Mouse (Mus musculus): ENCODE measurements around the gene Arid3a. TPM values are rescaled to one million over a fixed set of nuclear protein-coding genes. Genes with fewer than 3 reads are reported as not detected.

The Arid3a gene
- polyA plus RNA-seq, 1 experiment, result 15.0 TPM

DNA sequence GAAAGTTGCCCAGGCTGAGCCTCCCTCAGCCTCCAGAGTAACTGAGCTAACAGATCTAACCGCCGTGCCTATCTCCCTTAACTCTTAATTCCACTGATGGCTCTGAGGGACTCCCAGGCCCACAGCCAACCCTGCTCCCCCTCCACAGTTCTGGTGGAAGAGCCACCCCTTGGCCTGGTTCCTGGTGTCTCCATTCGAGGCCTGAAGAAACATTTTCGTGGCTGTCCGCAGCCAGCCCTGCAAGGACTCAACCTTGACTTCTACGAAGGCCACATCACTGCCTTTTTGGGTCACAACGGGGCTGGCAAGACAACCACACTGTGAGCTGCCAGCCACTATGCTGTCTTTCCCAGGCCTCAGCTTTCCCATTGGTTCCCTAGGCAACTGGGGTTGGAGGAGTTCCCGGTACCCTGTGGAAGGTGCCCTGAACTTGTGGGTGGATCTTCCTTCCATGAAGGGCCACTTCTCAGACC, 77.4 kb downstream of the Arid3a start:
- no peak overlapping the region for H3K27ac ChIP-seq (ENCODE audit: insufficient read depth, low read length)
- DNase-seq (ENCODE audit: low read depth in 1 of 2, low spot score in 2 of 2), result no peak
- H3K36me3 ChIP-seq (ENCODE audit: control insufficient read depth, insufficient read depth, low read length), result peaks cover 29% of the 10 kb centered on the region
- H3K4me1 ChIP-seq (ENCODE audit: control insufficient read depth, insufficient read depth, insufficient read length), result no peaks in the 10 kb centered on the region
- no peaks in the 10 kb centered on the region for H3K27me3 ChIP-seq (ENCODE audit: control insufficient read depth, insufficient read depth, low read length)
- WGBS, result 85% methylated on average over 8 of the region's 8 CpGs
- H3K4me3 ChIP-seq (ENCODE audit: extremely low read depth, insufficient read depth, insufficient read length), result no peak overlapping the region
- TF ChIP-seq CTCF (IDR thresholded peaks at IDR 0.05; ENCODE audit: extremely low read depth, insufficient read depth, insufficient read length, insufficient replicate concordance), result no peak
- TF ChIP-seq POLR2A (IDR thresholded peaks at IDR 0.05; ENCODE audit: low read depth, low read length), result no peak

Other genes with a start within 250 kb of the Arid3a start
- 119 and 143 TPM in 2 replicates for gene Cdc34, start 244.8 kb upstream of the Arid3a start, polyA plus RNA-seq (2012; rRNA removed)
- 1.7 and 1.8 TPM in 2 replicates for gene Gzmm, start 238.0 kb upstream of the Arid3a start, polyA plus RNA-seq (2012; rRNA removed)
- 208 and 255 TPM in 2 replicates for gene Bsg, start 222.6 kb upstream of the Arid3a start, polyA plus RNA-seq (2012; rRNA removed)
- 0.77 and 1.5 TPM in 2 replicates for gene Hcn2, start 210.4 kb upstream of the Arid3a start, polyA plus RNA-seq (2012; rRNA removed)
- 60.5 and 62.5 TPM in 2 replicates for gene Polrmt, start 180.5 kb upstream of the Arid3a start, polyA plus RNA-seq (2012; rRNA removed)
- not detected in 2 replicates for gene Fgf22, start 172.0 kb upstream of the Arid3a start, polyA plus RNA-seq (2012; rRNA removed)
- 122 and 217 TPM in 2 replicates for gene Rnf126, start 160.1 kb upstream of the Arid3a start, polyA plus RNA-seq (2012; rRNA removed)
- gene Fstl3, start 149.8 kb upstream of the Arid3a start, polyA plus RNA-seq (2012; rRNA removed), result 5.8 and 10.9 TPM in 2 replicates
- 1.4 and 1.6 TPM in 2 replicates for gene Prss57, start 136.1 kb upstream of the Arid3a start, polyA plus RNA-seq (2012; rRNA removed)
- 9.2 and 14.6 TPM in 2 replicates for gene Palm, start 133.5 kb upstream of the Arid3a start, polyA plus RNA-seq (2012; rRNA removed)
- gene Misp, start 106.1 kb upstream of the Arid3a start, polyA plus RNA-seq (2012; rRNA removed), result 0.07 and 0.18 TPM in 2 replicates
- 251 and 315 TPM in 2 replicates for gene Ptbp1, start 72.6 kb upstream of the Arid3a start, polyA plus RNA-seq (2012; rRNA removed)
- 25.6 and 39.2 TPM in 2 replicates for gene Prtn3, start 52.6 kb upstream of the Arid3a start, polyA plus RNA-seq (2012; rRNA removed)
- 3.6 and 4.0 TPM in 2 replicates for gene Plppr3, start 52.4 kb upstream of the Arid3a start, polyA plus RNA-seq (2012; rRNA removed)
- 33.0 and 61.9 TPM in 2 replicates for gene Elane, start 40.8 kb upstream of the Arid3a start, polyA plus RNA-seq (2012; rRNA removed)
- 71.5 and 138 TPM in 2 replicates for gene Cfd, start 36.2 kb upstream of the Arid3a start, polyA plus RNA-seq (2012; rRNA removed)
- gene Med16, start 18.1 kb upstream of the Arid3a start, polyA plus RNA-seq (2012; rRNA removed), result 46.4 and 73.7 TPM in 2 replicates
- not detected in 2 replicates for gene Gm26602, start 16.2 kb upstream of the Arid3a start, polyA plus RNA-seq (2012; rRNA removed)
- gene Kiss1r, start 10.1 kb upstream of the Arid3a start, polyA plus RNA-seq (2012; rRNA removed), result 5.3 and 6.3 TPM in 2 replicates
- gene R3hdm4, start 5.8 kb upstream of the Arid3a start, polyA plus RNA-seq (2012; rRNA removed), result 117 and 150 TPM in 2 replicates
- 41.2 and 51.6 TPM in 2 replicates for gene Wdr18, start 33.1 kb downstream of the Arid3a start, polyA plus RNA-seq (2012; rRNA removed)
- gene Grin3b, start 43.7 kb downstream of the Arid3a start, polyA plus RNA-seq (2012; rRNA removed), result 0.12 and 0.16 TPM in 2 replicates
- 266 and 371 TPM in 2 replicates for gene Tmem259, start 57.3 kb downstream of the Arid3a start, polyA plus RNA-seq (2012; rRNA removed)
- 297 and 409 TPM in 2 replicates for gene Cnn2, start 61.5 kb downstream of the Arid3a start, polyA plus RNA-seq (2012; rRNA removed)
- gene Abca7, start 69.5 kb downstream of the Arid3a start, polyA plus RNA-seq (2012; rRNA removed), result 50.4 and 64.5 TPM in 2 replicates
- gene Arhgap45, start 89.6 kb downstream of the Arid3a start, polyA plus RNA-seq (2012; rRNA removed), result 492 and 574 TPM in 2 replicates
- gene Polr2e, start 112.8 kb downstream of the Arid3a start, polyA plus RNA-seq (2012; rRNA removed), result 139 and 182 TPM in 2 replicates
- gene Gpx4, start 120.1 kb downstream of the Arid3a start, polyA plus RNA-seq (2012; rRNA removed), result 238 and 259 TPM in 2 replicates
- gene Sbno2, start 178.5 kb downstream of the Arid3a start, polyA plus RNA-seq (2012; rRNA removed), result 95.0 and 122 TPM in 2 replicates
- 120 and 144 TPM in 2 replicates for gene Stk11, start 188.8 kb downstream of the Arid3a start, polyA plus RNA-seq (2012; rRNA removed)
- gene Atp5d, start 211.6 kb downstream of the Arid3a start, polyA plus RNA-seq (2012; rRNA removed), result 592 and 782 TPM in 2 replicates
- gene Cbarp, start 213.8 kb downstream of the Arid3a start, polyA plus RNA-seq (2012; rRNA removed), result 11.9 and 13.4 TPM in 2 replicates
- 128 and 157 TPM in 2 replicates for gene Midn, start 221.2 kb downstream of the Arid3a start, polyA plus RNA-seq (2012; rRNA removed)
- gene Cirbp, start 238.9 kb downstream of the Arid3a start, polyA plus RNA-seq (2012; rRNA removed), result 144 and 151 TPM in 2 replicates
- 10.8 TPM in 2 replicates for gene 1600002K03Rik, start 245.9 kb downstream of the Arid3a start, polyA plus RNA-seq (2012; rRNA removed)